Mouse (Mus musculus): ENCODE measurements around the gene Fndc1. TPM values are rescaled to one million over a fixed set of nuclear protein-coding genes. Genes with fewer than 3 reads are reported as not detected.

The Fndc1 gene
- polyA plus RNA-seq, 1 experiment from 2014 or later, result 2.2 TPM

DNA sequence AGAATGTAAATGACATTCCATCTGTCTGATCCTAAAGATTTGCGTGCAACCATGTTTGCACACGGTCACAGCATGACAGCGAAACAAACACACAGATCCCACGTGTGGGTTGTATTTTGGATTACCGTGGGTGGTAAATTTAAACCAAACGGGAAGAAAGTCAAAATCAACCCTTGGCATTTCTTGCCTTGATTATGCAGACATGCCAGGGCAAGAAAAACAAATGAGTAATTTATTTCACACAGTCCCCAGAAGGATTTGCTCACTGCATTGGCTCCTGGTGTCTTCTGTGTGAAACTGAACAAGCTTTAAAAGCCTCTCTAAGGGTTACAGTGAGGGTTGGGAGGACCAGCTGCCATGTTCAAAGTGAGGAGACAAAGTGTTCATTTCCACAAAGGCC is 22.0 kb downstream of the Fndc1 start:
- no peaks in the 10 kb centered on the region for H3K9me3 ChIP-seq (replicated peaks; ENCODE audit: control insufficient read depth, low read length)
- no peak overlapping the region for H3K4me3 ChIP-seq (ENCODE audit: low read depth, low read length)
- no peak for ATAC-seq (replicated peaks; ENCODE audit: insufficient number of reproducible peaks, low FRiP score, low TSS enrichment)
- H3K4me2 ChIP-seq, result no peak overlapping the region
- H3K4me1 ChIP-seq (ENCODE audit: control insufficient read depth, insufficient read depth, low read length), result no peaks in the 10 kb centered on the region
- H3K27me3 ChIP-seq (ENCODE audit: control insufficient read depth, insufficient read depth, low read length), result no peaks in the 10 kb centered on the region
- 84% methylated on average over 6 of the region's 6 CpGs for WGBS (ENCODE audit: insufficient replicate concordance)
- H3K27ac ChIP-seq (ENCODE audit: low read depth, low read length), result no peak overlapping the region
- no peaks in the 10 kb centered on the region for H3K36me3 ChIP-seq (ENCODE audit: control insufficient read depth, insufficient read depth, low read length)
- H3K9ac ChIP-seq (ENCODE audit: low read depth, low read length), result no peak overlapping the region

- Histone ChIP-seq H3K4me2 (no peak overlapping the region), H3K9ac (ENCODE audit: low read depth, low read length) (no peak overlapping the region)
- no peak for ATAC-seq (replicated peaks; ENCODE audit: insufficient number of reproducible peaks, low FRiP score, low TSS enrichment)
These were observed 24.6 kb downstream of the Fndc1 start for GRCm38 (mm10) chr17:7802483-7802882.

GRCm38 (mm10) chr17:7799894-7800293 is 27.2 kb downstream of the Fndc1 start:
- no peaks in the 10 kb centered on the region for H3K36me3 ChIP-seq (ENCODE audit: control insufficient read depth, insufficient read depth, low read length)
- H3K9ac ChIP-seq (ENCODE audit: low read depth, low read length), result no peak overlapping the region
- no peak overlapping the region for H3K4me3 ChIP-seq (ENCODE audit: low read depth, low read length)
- no peaks in the 10 kb centered on the region for H3K27me3 ChIP-seq (ENCODE audit: control insufficient read depth, insufficient read depth, low read length)
- H3K4me2 ChIP-seq, result no peak overlapping the region
- no peak overlapping the region for H3K27ac ChIP-seq (ENCODE audit: low read depth, low read length)
- 58% methylated on average over 3 of the region's 3 CpGs for WGBS (ENCODE audit: insufficient replicate concordance)
- no peaks in the 10 kb centered on the region for H3K4me1 ChIP-seq (ENCODE audit: control insufficient read depth, insufficient read depth, low read length)
- ATAC-seq (replicated peaks; ENCODE audit: insufficient number of reproducible peaks, low FRiP score, low TSS enrichment), result no peak
- no peaks in the 10 kb centered on the region for H3K9me3 ChIP-seq (replicated peaks; ENCODE audit: control insufficient read depth, low read length)

More at GRCm38 (mm10) chr17:7802483-7802882, 24.6 kb downstream of the Fndc1 start:
- H3K36me3 ChIP-seq (ENCODE audit: control insufficient read depth, insufficient read depth, low read length), result no peaks in the 10 kb centered on the region
- no peaks in the 10 kb centered on the region for H3K9me3 ChIP-seq (replicated peaks; ENCODE audit: control insufficient read depth, low read length)
- H3K27ac ChIP-seq (ENCODE audit: low read depth, low read length), result no peak overlapping the region
- no peak overlapping the region for H3K4me3 ChIP-seq (ENCODE audit: low read depth, low read length)
- no peaks in the 10 kb centered on the region for H3K27me3 ChIP-seq (ENCODE audit: control insufficient read depth, insufficient read depth, low read length)
- H3K4me1 ChIP-seq (ENCODE audit: control insufficient read depth, insufficient read depth, low read length), result no peaks in the 10 kb centered on the region
- 79% methylated on average over 9 of the region's 9 CpGs for WGBS (ENCODE audit: insufficient replicate concordance)

GRCm38 (mm10) chr17:7795584-7795983 is 31.5 kb downstream of the Fndc1 start:
- Histone ChIP-seq H3K27me3 (ENCODE audit: control insufficient read depth, insufficient read depth, low read length) (no peaks in the 10 kb centered on the region), H3K27ac (ENCODE audit: low read depth, low read length) (no peak overlapping the region), H3K4me3 (ENCODE audit: low read depth, low read length) (no peak overlapping the region), H3K9me3 (replicated peaks; ENCODE audit: control insufficient read depth, low read length) (no peaks in the 10 kb centered on the region), H3K36me3 (ENCODE audit: control insufficient read depth, insufficient read depth, low read length) (no peaks in the 10 kb centered on the region), H3K4me2 (no peak overlapping the region), H3K9ac (ENCODE audit: low read depth, low read length) (no peak overlapping the region), H3K4me1 (ENCODE audit: control insufficient read depth, insufficient read depth, low read length) (no peaks in the 10 kb centered on the region)
- WGBS (ENCODE audit: insufficient replicate concordance), result 69% methylated on average over 8 of the region's 8 CpGs
- no peak for ATAC-seq (replicated peaks; ENCODE audit: insufficient number of reproducible peaks, low FRiP score, low TSS enrichment)

DNA sequence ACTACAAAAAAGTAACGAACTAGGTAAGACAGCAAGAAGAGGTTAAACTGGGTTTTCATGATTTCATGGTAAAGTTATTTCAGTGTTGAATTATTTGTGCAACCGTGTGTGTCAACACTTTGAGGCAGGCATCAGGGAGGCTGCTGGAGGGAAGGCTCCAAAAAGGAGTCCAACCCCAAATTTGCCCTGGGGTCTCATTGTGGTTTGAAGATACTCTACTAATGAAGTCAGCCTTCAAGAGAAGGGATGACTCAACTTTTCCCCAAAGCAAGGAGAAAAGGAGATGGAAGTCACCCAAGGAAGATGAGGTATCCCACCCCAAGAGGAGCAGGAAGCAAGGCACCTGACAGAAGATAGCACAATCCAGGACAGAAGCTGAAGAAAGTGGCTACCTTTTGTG is 31.9 kb downstream of the Fndc1 start:
- H3K27me3 ChIP-seq (ENCODE audit: control insufficient read depth, insufficient read depth, low read length), result no peaks in the 10 kb centered on the region
- H3K4me2 ChIP-seq, result no peak overlapping the region
- no peaks in the 10 kb centered on the region for H3K9me3 ChIP-seq (replicated peaks; ENCODE audit: control insufficient read depth, low read length)
- no peak overlapping the region for H3K27ac ChIP-seq (ENCODE audit: low read depth, low read length)
- no peaks in the 10 kb centered on the region for H3K36me3 ChIP-seq (ENCODE audit: control insufficient read depth, insufficient read depth, low read length)
- no peak for ATAC-seq (replicated peaks; ENCODE audit: insufficient number of reproducible peaks, low FRiP score, low TSS enrichment)
- H3K4me1 ChIP-seq (ENCODE audit: control insufficient read depth, insufficient read depth, low read length), result no peaks in the 10 kb centered on the region
- H3K4me3 ChIP-seq (ENCODE audit: low read depth, low read length), result no peak overlapping the region
- no peak overlapping the region for H3K9ac ChIP-seq (ENCODE audit: low read depth, low read length)
- WGBS (ENCODE audit: insufficient replicate concordance), result 66% methylated on average over 2 of the region's 2 CpGs

DNA sequence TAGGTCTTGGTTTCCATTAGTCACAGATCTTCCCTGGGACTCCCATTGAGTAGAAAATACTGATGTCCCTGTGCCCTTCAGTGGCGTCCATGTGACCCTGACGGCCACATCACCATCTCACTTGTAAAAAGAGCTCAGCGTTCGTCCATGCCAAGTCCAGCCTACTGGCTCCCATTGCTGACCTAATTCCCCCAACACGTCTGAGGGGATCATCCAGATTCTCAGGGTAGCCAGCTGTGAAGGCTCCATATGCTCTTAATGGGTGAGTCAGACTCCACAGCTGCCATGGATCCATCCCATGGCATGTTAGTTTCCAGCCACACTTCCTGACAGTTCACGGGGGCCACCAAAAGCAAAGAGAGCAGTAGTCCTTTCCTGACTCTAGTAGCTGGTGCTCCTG is 33.0 kb downstream of the Fndc1 start:
- H3K27me3 ChIP-seq (ENCODE audit: control insufficient read depth, insufficient read depth, low read length), result no peaks in the 10 kb centered on the region

DNA sequence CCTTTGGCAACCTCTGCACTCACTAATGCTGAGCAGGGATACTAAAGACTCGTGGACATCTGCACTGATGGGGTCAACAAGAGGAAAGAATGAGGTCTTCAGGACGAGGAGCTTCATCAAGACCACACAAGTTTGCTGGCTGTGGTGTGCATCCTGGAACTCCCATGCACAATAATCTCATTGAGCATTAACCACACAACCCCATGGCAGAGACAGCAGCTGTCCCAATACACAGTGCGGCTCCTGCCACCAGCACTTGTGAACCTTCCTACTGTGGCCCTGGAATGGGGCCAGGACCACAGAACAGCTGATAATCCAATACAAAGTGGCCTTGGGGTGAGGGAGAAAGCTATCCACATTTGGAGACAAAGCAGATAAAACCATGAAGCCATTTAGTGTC is 36.6 kb downstream of the Fndc1 start:
- Histone ChIP-seq H3K36me3 (ENCODE audit: control insufficient read depth, insufficient read depth, low read length) (no peaks in the 10 kb centered on the region), H3K27ac (ENCODE audit: low read depth, low read length) (no peak overlapping the region), H3K9ac (ENCODE audit: low read depth, low read length) (no peak overlapping the region), H3K4me2 (no peak overlapping the region), H3K9me3 (replicated peaks; ENCODE audit: control insufficient read depth, low read length) (no peaks in the 10 kb centered on the region), H3K4me3 (ENCODE audit: low read depth, low read length) (no peak overlapping the region), H3K27me3 (ENCODE audit: control insufficient read depth, insufficient read depth, low read length) (no peaks in the 10 kb centered on the region), H3K4me1 (ENCODE audit: control insufficient read depth, insufficient read depth, low read length) (no peaks in the 10 kb centered on the region)
- WGBS (ENCODE audit: insufficient replicate concordance), result 68% methylated on average over 3 of the region's 3 CpGs
- no peak for ATAC-seq (replicated peaks; ENCODE audit: insufficient number of reproducible peaks, low FRiP score, low TSS enrichment)

More for the DNA sequence above, 33.0 kb downstream of the Fndc1 start:
- no peak overlapping the region for H3K27ac ChIP-seq (ENCODE audit: low read depth, low read length)
- H3K4me1 ChIP-seq (ENCODE audit: control insufficient read depth, insufficient read depth, low read length), result no peaks in the 10 kb centered on the region
- H3K9me3 ChIP-seq (replicated peaks; ENCODE audit: control insufficient read depth, low read length), result no peaks in the 10 kb centered on the region
- no peak overlapping the region for H3K4me2 ChIP-seq
- WGBS (ENCODE audit: insufficient replicate concordance), result 72% methylated on average over 6 of the region's 6 CpGs
- no peaks in the 10 kb centered on the region for H3K36me3 ChIP-seq (ENCODE audit: control insufficient read depth, insufficient read depth, low read length)
- no peak overlapping the region for H3K4me3 ChIP-seq (ENCODE audit: low read depth, low read length)
- no peak overlapping the region for H3K9ac ChIP-seq (ENCODE audit: low read depth, low read length)
- no peak for ATAC-seq (replicated peaks; ENCODE audit: insufficient number of reproducible peaks, low FRiP score, low TSS enrichment)

GRCm38 (mm10) chr17:7774101-7774500 is 53.0 kb downstream of the Fndc1 start:
- H3K9ac ChIP-seq (ENCODE audit: low read depth, low read length), result no peak overlapping the region
- H3K4me3 ChIP-seq (ENCODE audit: low read depth, low read length), result no peak overlapping the region
- H3K27me3 ChIP-seq (ENCODE audit: control insufficient read depth, insufficient read depth, low read length), result no peaks in the 10 kb centered on the region; the same call in 1 of the 2 replicates
- H3K9me3 ChIP-seq (replicated peaks; ENCODE audit: control insufficient read depth, low read length), result no peaks in the 10 kb centered on the region
- H3K4me1 ChIP-seq (ENCODE audit: control insufficient read depth, insufficient read depth, low read length), result no peaks in the 10 kb centered on the region
- H3K27ac ChIP-seq (ENCODE audit: low read depth, low read length), result no peak overlapping the region
- no peaks in the 10 kb centered on the region for H3K36me3 ChIP-seq (ENCODE audit: control insufficient read depth, insufficient read depth, low read length)
- no peak for ATAC-seq (replicated peaks; ENCODE audit: insufficient number of reproducible peaks, low FRiP score, low TSS enrichment)
- WGBS (ENCODE audit: insufficient replicate concordance), result 69% methylated on average over 3 of the region's 3 CpGs
- no peak overlapping the region for H3K4me2 ChIP-seq

- no peaks in the 10 kb centered on the region for H3K9me3 ChIP-seq (replicated peaks; ENCODE audit: control insufficient read depth, low read length)
- no peaks in the 10 kb centered on the region for H3K4me1 ChIP-seq (ENCODE audit: control insufficient read depth, insufficient read depth, low read length)
- ATAC-seq (replicated peaks; ENCODE audit: insufficient number of reproducible peaks, low FRiP score, low TSS enrichment), result no peak
- no peak overlapping the region for H3K4me2 ChIP-seq
- 77% methylated on average over 4 of the region's 4 CpGs for WGBS (ENCODE audit: insufficient replicate concordance)
- H3K4me3 ChIP-seq (ENCODE audit: low read depth, low read length), result no peak overlapping the region
- H3K9ac ChIP-seq (ENCODE audit: low read depth, low read length), result no peak overlapping the region
- H3K36me3 ChIP-seq (ENCODE audit: control insufficient read depth, insufficient read depth, low read length), result no peaks in the 10 kb centered on the region
- no peaks in the 10 kb centered on the region for H3K27me3 ChIP-seq (ENCODE audit: control insufficient read depth, insufficient read depth, low read length)
- no peak overlapping the region for H3K27ac ChIP-seq (ENCODE audit: low read depth, low read length)
These were observed 67.3 kb downstream of the Fndc1 start for GRCm38 (mm10) chr17:7759786-7760185.
